Mouse (Mus musculus) T-helper 1 cell (primary cell): ENCODE measurements around the gene Tnfrsf1b.

Source experiments
- in situ Hi-C: fragments of 300-600 bp; cut with MboI, MseI; formaldehyde crosslinking; loops from one replicate; pipeline ENCODE4 v1.15.1; 2025; ENCODE audit warnings: high pct_unique_total_duplicates

The Tnfrsf1b gene

DNA sequence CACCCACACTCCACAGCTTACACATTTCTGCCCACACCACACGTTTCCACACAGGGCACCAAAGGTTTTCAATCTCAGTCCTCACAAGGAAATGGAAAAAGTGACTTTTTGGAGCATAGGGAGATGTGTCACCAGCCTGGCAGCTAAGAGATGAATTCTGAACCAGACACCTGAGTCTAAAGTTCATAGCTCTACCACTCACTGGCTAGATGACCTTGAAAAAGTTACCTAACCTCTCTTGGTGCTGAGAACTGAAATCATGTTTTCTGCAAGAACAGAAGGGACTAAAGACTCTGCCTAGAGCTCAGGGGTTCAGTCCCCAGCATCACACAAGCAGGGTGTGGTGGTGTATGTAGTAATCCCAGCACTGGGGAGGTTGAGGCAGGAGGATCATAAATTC, 26.7 kb downstream of the Tnfrsf1b start:
- in situ Hi-C loops = no loop called here

- in situ Hi-C loops = loop anchor here (5.0 kb wide), 1 partner anchor 68 kb away; no protein-coding TSS in a partner anchor
Measured at GRCm38 (mm10) chr4:145219240-145219985, 27.3 kb downstream of the Tnfrsf1b start.

DNA sequence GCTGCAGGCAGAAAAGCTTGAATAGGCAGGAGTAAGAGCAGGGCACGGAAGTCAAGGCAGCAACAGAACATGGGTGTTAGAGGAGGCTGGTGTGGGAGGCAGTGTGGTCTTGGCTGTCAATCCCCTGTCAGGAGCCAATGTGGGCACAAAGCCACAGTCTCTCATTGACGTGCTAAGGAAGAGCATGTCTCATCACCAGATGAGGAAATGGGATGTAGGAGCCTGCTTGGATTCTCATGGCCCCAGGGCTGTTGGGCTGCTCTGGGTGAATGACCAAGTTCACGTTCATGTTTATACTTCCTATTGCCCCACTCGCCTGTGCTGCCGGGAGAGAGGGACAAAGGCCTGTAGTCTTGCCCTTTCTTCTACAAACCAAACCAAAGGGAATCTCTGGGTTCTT, 28.8 kb downstream of the Tnfrsf1b start:
- in situ Hi-C loops = loop anchor here (5.0 kb wide), 1 partner anchor 69 kb away; no protein-coding TSS in a partner anchor

DNA sequence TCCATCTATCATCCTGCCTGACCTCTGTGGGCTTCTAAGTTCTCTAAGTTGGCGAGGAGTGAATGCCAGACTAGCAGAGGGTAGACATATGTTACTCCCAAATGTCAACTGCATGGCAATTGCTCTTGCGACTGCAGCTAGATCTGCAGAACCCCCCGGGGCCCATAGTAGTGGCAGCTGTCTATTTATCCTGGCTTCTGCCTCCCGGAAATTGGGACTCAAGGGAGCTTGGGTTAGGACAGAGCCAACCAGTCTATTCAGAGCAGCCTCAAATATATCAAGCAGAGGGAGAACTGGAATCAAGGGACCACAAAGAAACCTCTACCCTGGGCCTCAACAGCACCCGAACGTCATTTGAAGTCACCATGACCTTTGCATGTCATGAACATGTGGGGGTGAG, 29.6 kb downstream of the Tnfrsf1b start:
- in situ Hi-C loops = loop anchor here (5.0 kb wide), 1 partner anchor 70 kb away; no protein-coding TSS in a partner anchor

- in situ Hi-C loops = loop anchor here (5.0 kb wide), 1 partner anchor 72 kb away; no protein-coding TSS in a partner anchor
Measured at GRCm38 (mm10) chr4:145215396-145215795, 31.3 kb downstream of the Tnfrsf1b start.

DNA sequence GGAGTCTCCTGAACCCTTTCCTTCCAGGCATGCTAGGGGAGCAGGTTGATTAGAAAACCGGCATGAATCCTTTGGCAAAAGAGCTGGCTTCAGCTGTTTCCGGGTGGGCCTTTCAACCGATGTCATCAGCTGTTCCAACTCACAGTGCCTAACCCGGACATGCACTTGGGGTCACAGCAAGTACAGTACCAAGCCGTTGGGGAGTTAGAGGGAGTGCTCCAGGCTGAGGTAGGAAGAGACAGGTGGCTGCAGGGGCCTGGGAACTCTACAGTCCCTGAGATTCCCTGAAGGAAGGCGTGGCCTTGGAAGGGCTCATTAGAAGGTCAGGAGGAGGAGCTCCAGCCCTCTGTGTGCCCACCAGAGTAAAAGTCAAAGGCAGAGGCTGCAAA, 31.9 kb downstream of the Tnfrsf1b start:
- in situ Hi-C loops = loop anchor here (5.0 kb wide), 1 partner anchor 73 kb away; no protein-coding TSS in a partner anchor

DNA sequence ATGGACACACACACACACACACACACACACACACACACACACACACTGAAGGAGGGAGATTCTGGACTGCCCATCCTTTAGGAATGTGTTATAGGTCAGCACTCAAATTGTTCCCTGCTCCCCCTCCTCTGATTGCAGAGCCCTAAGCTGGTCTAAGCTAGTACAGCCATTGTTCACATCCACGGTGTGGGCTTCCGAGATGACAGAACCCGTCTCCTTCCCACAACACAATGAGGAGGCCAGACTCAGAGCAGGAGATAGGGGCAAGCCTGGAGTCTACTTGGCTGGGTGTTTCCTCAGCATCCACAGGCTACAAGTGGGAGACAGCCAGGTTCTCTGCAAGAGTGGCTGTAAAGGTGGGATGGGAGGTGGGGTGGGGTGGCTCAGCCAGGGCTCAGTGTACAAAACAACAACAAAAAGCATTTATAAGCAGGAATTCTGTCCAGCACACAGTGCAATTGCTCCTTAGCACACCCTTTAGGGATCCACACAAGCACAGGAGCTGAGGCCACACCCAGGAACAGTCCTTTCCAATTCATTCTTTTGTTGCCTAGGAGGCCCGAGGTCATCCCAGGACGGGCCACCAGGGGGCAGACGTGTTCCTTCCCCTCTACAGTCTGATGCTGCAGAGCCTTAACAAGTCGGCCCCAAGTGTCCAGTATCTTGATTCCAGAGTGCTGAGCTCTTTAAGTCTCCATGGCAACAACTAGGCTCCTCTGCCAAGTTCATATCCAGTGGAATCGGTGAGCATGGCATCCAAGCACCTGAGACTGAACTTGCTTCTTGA, 32.5 kb downstream of the Tnfrsf1b start:
- in situ Hi-C loops = no loop called here

GRCm38 (mm10) chr4:145211076-145211475, 35.6 kb downstream of the Tnfrsf1b start:
- in situ Hi-C loops = no loop called here

DNA sequence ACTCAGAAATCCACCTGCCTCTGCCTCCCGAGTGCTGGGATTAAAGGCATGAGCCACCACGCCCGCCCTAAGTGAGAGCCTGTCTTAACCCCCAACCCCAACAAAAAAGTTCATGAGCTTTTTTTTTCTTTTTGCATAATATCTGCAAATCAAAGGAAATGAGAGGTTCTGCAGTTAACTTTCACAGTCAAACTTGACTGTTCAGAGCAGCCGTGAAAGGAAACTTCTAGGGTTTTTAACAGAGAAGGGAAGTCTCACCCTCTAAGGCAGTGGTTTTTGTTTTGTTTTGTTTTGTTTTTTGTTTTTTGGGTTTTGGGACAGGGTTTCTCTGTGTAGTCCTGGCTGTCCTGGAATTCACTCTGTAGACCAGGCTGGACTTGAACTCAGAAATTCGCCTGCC, 36.1 kb downstream of the Tnfrsf1b start:
- in situ Hi-C loops = no loop called here

DNA sequence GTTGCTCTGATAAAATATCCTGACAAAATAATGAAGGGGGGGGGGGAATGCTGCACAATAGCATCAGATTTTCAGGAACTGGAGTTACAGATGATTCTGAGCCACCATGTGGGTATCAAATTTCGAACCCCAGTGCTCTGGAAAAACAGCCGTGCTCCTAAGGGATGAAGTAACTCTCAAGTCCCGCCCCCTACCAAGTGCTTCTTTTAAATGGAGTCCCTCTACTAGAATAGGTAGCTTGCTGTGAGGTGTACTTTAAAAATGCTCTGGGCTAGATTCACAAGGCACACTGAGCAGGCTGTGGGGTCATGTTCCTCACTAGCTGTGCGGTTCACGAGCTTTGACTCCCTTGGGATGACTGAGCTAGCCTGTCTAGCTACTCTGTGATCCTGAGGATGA, 37.0 kb downstream of the Tnfrsf1b start:
- in situ Hi-C loops = no loop called here

DNA sequence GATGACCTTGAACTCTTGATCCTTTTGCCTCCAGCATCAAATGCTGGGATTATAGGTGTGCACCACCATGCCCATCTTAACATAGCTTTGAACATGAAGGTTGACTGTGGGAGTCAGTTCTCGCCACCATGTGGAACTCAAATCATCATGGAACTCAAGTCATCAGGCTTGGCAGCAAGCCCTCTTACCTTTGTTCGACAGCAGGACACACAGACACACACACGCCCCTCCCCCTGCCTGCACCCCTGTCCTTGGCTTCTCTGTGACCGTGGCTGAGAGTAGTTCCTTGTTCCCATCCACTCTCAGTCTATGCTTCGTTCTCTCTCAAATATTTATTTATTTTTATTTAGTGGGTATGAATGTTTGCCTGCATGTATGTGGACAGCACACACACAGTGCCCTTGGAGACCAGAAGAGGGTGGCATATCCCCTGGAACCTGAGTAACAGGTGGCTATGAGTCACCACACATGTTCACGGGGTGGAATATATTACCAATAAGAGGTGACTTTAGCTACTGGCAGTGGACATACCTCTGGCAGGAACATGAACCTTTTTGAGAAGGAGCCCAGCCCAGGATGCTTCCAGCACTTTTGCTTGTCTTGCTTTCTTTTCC, 37.5 kb downstream of the Tnfrsf1b start:
- in situ Hi-C loops = no loop called here

DNA sequence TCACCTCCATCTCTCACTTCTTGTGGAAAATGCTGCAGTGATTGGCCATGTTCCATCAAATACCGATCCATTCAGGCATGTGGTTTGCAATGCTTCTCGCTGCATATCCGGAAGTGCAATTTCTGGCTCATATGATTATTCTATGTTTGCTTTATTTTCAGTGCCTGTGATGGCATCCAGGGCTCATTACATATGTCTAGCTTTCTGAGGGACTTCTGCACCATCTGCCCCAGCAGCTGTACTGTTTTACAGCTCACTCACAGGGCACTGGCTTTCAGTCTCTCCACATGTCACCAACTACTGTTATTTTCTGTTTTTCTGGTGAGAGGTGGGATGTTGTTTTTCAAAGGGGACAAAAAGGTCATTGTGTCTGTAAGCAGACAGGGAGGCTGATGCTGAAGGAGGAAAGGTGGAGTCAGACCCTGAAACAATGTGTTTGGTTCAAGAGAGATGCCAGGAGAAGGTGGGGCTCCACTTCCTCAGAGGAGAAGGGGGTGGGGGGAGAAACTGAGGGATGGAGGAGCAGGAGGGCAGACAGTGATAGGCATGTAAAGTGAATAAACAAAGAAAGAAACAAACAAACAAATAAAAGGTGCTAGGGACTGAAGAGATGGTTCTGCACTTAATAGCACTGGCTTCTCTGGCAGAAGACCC, 38.8 kb downstream of the Tnfrsf1b start:
- in situ Hi-C loops = no loop called here

- in situ Hi-C loops = no loop called here
Measured at GRCm38 (mm10) chr4:145204779-145205178, 41.9 kb downstream of the Tnfrsf1b start.

GRCm38 (mm10) chr4:145203305-145203704, 43.4 kb downstream of the Tnfrsf1b start:
- in situ Hi-C loops = no loop called here

DNA sequence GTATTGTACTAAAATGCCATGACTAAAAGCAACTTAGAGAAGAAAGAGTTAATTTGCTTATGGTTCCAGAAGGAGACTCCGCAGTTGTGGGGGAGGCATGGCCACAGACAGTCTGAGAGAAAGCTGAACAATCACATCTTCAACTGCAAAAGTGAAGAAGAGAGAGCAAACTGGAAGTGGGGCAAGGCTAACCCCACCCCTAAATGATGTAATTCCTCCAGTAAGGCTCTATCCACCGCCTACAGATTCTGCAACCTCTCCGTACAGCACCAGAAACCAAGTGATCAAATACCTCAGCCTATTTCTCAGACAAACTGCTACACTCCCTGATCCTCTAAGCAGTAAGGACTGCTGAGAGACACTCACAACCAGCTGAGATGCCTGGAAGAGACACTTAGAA, 45.2 kb downstream of the Tnfrsf1b start:
- in situ Hi-C loops = no loop called here

DNA sequence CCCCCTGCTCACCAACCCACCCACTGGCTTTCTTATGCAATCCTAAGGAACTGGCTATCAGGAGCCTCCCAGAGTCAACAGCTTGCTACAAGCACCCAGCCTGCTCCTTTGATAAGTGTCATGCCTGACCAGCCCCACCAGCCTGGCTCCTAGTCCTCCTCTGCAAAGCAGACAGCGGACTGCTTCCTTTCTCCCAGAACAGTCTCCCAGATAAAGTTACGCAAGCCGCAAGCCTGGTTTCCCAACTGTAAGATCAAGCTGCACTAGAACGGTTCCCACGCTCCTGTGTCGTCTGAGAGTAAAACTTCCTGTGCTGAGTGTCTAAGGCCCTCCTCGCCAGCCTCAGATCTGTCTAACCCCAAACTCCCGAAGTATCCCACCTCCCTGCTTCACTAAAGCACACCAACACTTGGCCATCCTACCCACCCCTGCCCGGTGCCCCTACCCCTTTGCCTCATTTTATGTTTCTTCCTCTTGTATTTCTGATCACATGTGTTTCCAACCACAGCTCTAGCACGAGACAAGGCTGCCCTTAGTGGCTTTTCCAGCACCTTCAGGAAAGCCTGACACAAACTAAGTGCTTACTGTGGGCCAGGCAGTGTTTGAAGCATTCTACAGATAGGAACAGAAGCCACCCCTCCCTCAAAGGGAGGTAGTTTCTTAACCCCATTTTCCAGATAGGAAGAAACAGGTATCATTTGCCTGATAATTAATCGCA, 46.5 kb downstream of the Tnfrsf1b start:
- in situ Hi-C loops = no loop called here

DNA sequence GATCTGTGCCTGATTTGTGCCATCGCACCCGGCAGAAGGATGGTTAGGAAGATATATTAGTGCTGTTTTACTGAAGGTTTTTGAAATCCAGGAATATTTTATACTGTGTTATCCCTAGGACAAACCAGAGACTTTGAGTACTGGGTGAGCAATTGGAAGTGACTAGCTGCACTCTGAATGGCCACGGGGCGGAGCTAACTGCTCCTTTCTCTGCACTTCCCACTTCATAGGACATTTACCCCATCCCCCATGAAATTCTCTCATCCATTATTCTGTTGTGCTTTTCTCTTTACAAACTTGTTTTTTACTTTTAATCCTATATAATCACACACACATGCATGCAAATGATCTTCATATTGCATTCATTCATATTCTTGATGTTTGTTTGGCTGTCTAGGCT, 50.1 kb downstream of the Tnfrsf1b start:
- in situ Hi-C loops = no loop called here

- in situ Hi-C loops = no loop called here
Measured at GRCm38 (mm10) chr4:145195172-145195571, 51.5 kb downstream of the Tnfrsf1b start.

- in situ Hi-C loops = no loop called here
Measured at GRCm38 (mm10) chr4:145194559-145195162, 52.0 kb downstream of the Tnfrsf1b start, which contains the start of gene Vps13d. Gene Vps13d, minus strand, starts transcription at chr4:145195005.

GRCm38 (mm10) chr4:145193991-145194511, 52.6 kb downstream of the Tnfrsf1b start:
- in situ Hi-C loops = no loop called here
